Comparison of ENCODE assay signal across 10 mouse cellular contexts in genomic region chr16:10782377-10783151, GRCm38 (mm10). TPM values are rescaled to one million over a fixed set of nuclear protein-coding genes. Genes with fewer than 3 reads are reported as not detected.
DNase-seq lines count a peak whose midpoint lies in the region; ATAC-seq lines count a peak whose summit lies in the region.
"Had no signal": no experiment of that assay in that cellular context is flagged by ENCODE, and none has a peak within 500 bp of the region (broad histone marks: within the 10 kb centered on the region; RNA-seq: fewer than 3 reads in every experiment).

No protein-coding gene starts in this region.

- 37% methylated on average over 6 of the region's 6 CpGs for WGBS in lung, embryonic 15.5 days
- WGBS in intestine, embryonic 15.5 days: 62% methylated on average over 6 of the region's 6 CpGs
- 51% methylated on average over 6 of the region's 6 CpGs for WGBS in neural tube, embryonic 13.5 days

- H3K9ac ChIP-seq in lung, embryonic 15.5 days: peak overlapping the region; percentile 20
- no peak overlapping the region for H3K9ac ChIP-seq in intestine, embryonic 15.5 days
- peak overlapping the region; percentile 41 for H3K9ac ChIP-seq in neural tube, embryonic 13.5 days

- peak; percentile 27 to 69 for DNase-seq in adrenal gland, adult (ENCODE audit: inconsistent age in 2 of 2, low spot score in 1 of 2)
- no peak for DNase-seq in adrenal gland, postnatal 14 days
- no peak for DNase-seq in lung, postnatal 25 days (ENCODE audit: low spot score)
- no peak for DNase-seq in left cerebral cortex, postnatal 25 days (ENCODE audit: low spot score in 2 of 2)
- no peak for DNase-seq in urinary bladder, postnatal 4 days (ENCODE audit: low spot score in 2 of 2)

- H3K27ac ChIP-seq in lung, embryonic 15.5 days: peak overlapping the region; percentile 51
- H3K27ac ChIP-seq in intestine, embryonic 15.5 days: no peak overlapping the region
- no peak overlapping the region for H3K27ac ChIP-seq in neural tube, embryonic 13.5 days (replicated peaks)

- peaks cover 62% of the 10 kb centered on the region for H3K4me1 ChIP-seq in lung, embryonic 15.5 days
- H3K4me1 ChIP-seq in intestine, embryonic 15.5 days (replicated peaks): peaks cover 43% of the 10 kb centered on the region
- peaks cover 45% of the 10 kb centered on the region for H3K4me1 ChIP-seq in neural tube, embryonic 13.5 days (replicated peaks)

- H3K9me3 ChIP-seq in lung, embryonic 15.5 days: no peaks in the 10 kb centered on the region
- H3K9me3 ChIP-seq in intestine, embryonic 15.5 days: no peaks in the 10 kb centered on the region
- H3K9me3 ChIP-seq in neural tube, embryonic 13.5 days: no peaks in the 10 kb centered on the region

- ATAC-seq in lung, embryonic 15.5 days (ENCODE audit: borderline replicate concordance, extremely low read depth, low FRiP score, low TSS enrichment): no peak
- ATAC-seq in intestine, embryonic 15.5 days: no peak
- ATAC-seq in neural tube, embryonic 13.5 days (ENCODE audit: low read depth): no peak

- peak overlapping the region; percentile 98 for H3K4me2 ChIP-seq in lung, embryonic 15.5 days
- peak overlapping the region; percentile 91 for H3K4me2 ChIP-seq in intestine, embryonic 15.5 days (replicated peaks)
- peak overlapping the region; percentile 99 for H3K4me2 ChIP-seq in neural tube, embryonic 13.5 days

- intact Hi-C loops in left cerebral cortex, postnatal 25 days (cut with DNase I): no loop called here

- no peaks in the 10 kb centered on the region for H3K27me3 ChIP-seq in lung, embryonic 15.5 days
- H3K27me3 ChIP-seq in intestine, embryonic 15.5 days (replicated peaks): no peaks in the 10 kb centered on the region
- peaks cover 24% of the 10 kb centered on the region for H3K27me3 ChIP-seq in neural tube, embryonic 13.5 days

- peak overlapping the region; percentile 62 for H3K4me3 ChIP-seq in lung, embryonic 15.5 days
- H3K4me3 ChIP-seq in intestine, embryonic 15.5 days (replicated peaks): peak overlapping the region; percentile 83; the same call in 1 of the 2 replicates
- no peak overlapping the region for H3K4me3 ChIP-seq in neural tube, embryonic 13.5 days

- H3K36me3 ChIP-seq in lung, embryonic 15.5 days: no peaks in the 10 kb centered on the region
- H3K36me3 ChIP-seq in intestine, embryonic 15.5 days: no peaks in the 10 kb centered on the region
- no peaks in the 10 kb centered on the region for H3K36me3 ChIP-seq in neural tube, embryonic 13.5 days

RNA-seq across cellular contexts. Expression of gene Socs1, which starts 2.8 kb away (rescaled TPM):
- total RNA-seq in adrenal gland, postnatal 14 days (2021): 2.4 and 3.7 TPM in 2 replicates
- 9.8 and 10.4 TPM in 2 replicates for polyA plus RNA-seq in lung, embryonic 15.5 days (2015; fragmentation: Nextera tagmentation; extraction: Ambion mirVana)
- 5.7 and 6.9 TPM in 2 replicates for polyA plus RNA-seq in intestine, embryonic 15.5 days (2015; fragmentation: Nextera tagmentation; extraction: Ambion mirVana)
- polyA plus RNA-seq in neural tube, embryonic 13.5 days (2015; fragmentation: Nextera tagmentation; extraction: Ambion mirVana): 3.7 and 4.2 TPM in 2 replicates
- total RNA-seq in left cerebral cortex, postnatal 25 days (2021): under 1 TPM; 0.80 to 0.82 TPM

RNA-seq across cellular contexts. Expression of gene Tnp2, which starts 5.9 kb away (rescaled TPM):
- not detected in 2 replicates for total RNA-seq in adrenal gland, postnatal 14 days (2021)
- polyA plus RNA-seq in lung, embryonic 15.5 days (2015; fragmentation: Nextera tagmentation; extraction: Ambion mirVana): not detected in 2 replicates
- polyA plus RNA-seq in intestine, embryonic 15.5 days (2015; fragmentation: Nextera tagmentation; extraction: Ambion mirVana): not detected in 2 replicates
- not detected in 2 replicates for polyA plus RNA-seq in neural tube, embryonic 13.5 days (2015; fragmentation: Nextera tagmentation; extraction: Ambion mirVana)
- not detected for total RNA-seq in left cerebral cortex, postnatal 25 days (2021)
- total RNA-seq: adrenal gland, adult 18-20 months; layer of hippocampus, adult 8-10 months had no signal

RNA-seq across cellular contexts. Expression of gene Prm3, which starts 8.2 kb away (rescaled TPM):
- total RNA-seq in adrenal gland, postnatal 14 days (2021): not detected in 2 replicates
- polyA plus RNA-seq in lung, embryonic 15.5 days (2015; fragmentation: Nextera tagmentation; extraction: Ambion mirVana): not detected in 2 replicates
- not detected in 2 replicates for polyA plus RNA-seq in intestine, embryonic 15.5 days (2015; fragmentation: Nextera tagmentation; extraction: Ambion mirVana)
- polyA plus RNA-seq in neural tube, embryonic 13.5 days (2015; fragmentation: Nextera tagmentation; extraction: Ambion mirVana): not detected in 2 replicates
- not detected for total RNA-seq in left cerebral cortex, postnatal 25 days (2021)
- total RNA-seq: adrenal gland, adult 18-20 months; layer of hippocampus, adult 8-10 months had no signal

RNA-seq across cellular contexts. Expression of gene Prm2, which starts 13.4 kb away (rescaled TPM):
- not detected in 2 replicates for total RNA-seq in adrenal gland, postnatal 14 days (2021)
- not detected in 2 replicates for polyA plus RNA-seq in lung, embryonic 15.5 days (2015; fragmentation: Nextera tagmentation; extraction: Ambion mirVana)
- not detected in 2 replicates for polyA plus RNA-seq in intestine, embryonic 15.5 days (2015; fragmentation: Nextera tagmentation; extraction: Ambion mirVana)
- not detected in 2 replicates for polyA plus RNA-seq in neural tube, embryonic 13.5 days (2015; fragmentation: Nextera tagmentation; extraction: Ambion mirVana)
- total RNA-seq in left cerebral cortex, postnatal 25 days (2021): not detected
- total RNA-seq: adrenal gland, adult 18-20 months; layer of hippocampus, adult 8-10 months had no signal

RNA-seq across cellular contexts. Expression of gene Prm1, which starts 23.1 kb away (rescaled TPM):
- not detected in 2 replicates for total RNA-seq in adrenal gland, postnatal 14 days (2021)
- polyA plus RNA-seq in lung, embryonic 15.5 days (2015; fragmentation: Nextera tagmentation; extraction: Ambion mirVana): 0.36 TPM in 1 of 2 replicates, not detected in the other
- polyA plus RNA-seq in intestine, embryonic 15.5 days (2015; fragmentation: Nextera tagmentation; extraction: Ambion mirVana): not detected in 2 replicates
- polyA plus RNA-seq in neural tube, embryonic 13.5 days (2015; fragmentation: Nextera tagmentation; extraction: Ambion mirVana): 0.64 TPM in 1 of 2 replicates, not detected in the other
- not detected for total RNA-seq in left cerebral cortex, postnatal 25 days (2021)
- total RNA-seq: adrenal gland, adult 18-20 months; layer of hippocampus, adult 8-10 months had no signal

Comparison
In these comparisons a context has a peak if more than half of its experiments do, and no peak if none do; other contexts are left out.
1. DNase-seq: peak in adrenal gland, adult (2 of 2); none in adrenal gland, postnatal 14 days (single experiment), lung, postnatal 25 days (single experiment), left cerebral cortex, postnatal 25 days (0 of 2) and urinary bladder, postnatal 4 days (0 of 2).
2. Peak in every context shown above with its lines, with median percentiles within 50 percentile points of each other: H3K4me2 ChIP-seq.